Mouse (Mus musculus): ENCODE measurements around the gene Chia1. TPM values are rescaled to one million over a fixed set of nuclear protein-coding genes. Genes with fewer than 3 reads are reported as not detected.
"Not testable (repeated sequence)": the region's sequence is repeated elsewhere in the genome, so short reads cannot be mapped to it uniquely, and the experiment has no call there.

The Chia1 gene
- polyA plus RNA-seq, 1 experiment from 2014 or later = not detected

GRCm38 (mm10) chr3:106174971-106175370, 61.9 kb downstream of the Chia1 start:
- H3K36me3 ChIP-seq; H3K4me3 ChIP-seq (replicated peaks); H3K9ac ChIP-seq; H3K9me3 ChIP-seq; H3K27me3 ChIP-seq (replicated peaks); H3K27ac ChIP-seq; H3K4me1 ChIP-seq (replicated peaks); H3K4me2 ChIP-seq (replicated peaks); ATAC-seq: not testable (repeated sequence)
- WGBS = 59% methylated on average over 2 of the region's 2 CpGs

GRCm38 (mm10) chr3:106177509-106178189, 64.6 kb downstream of the Chia1 start:
- 88% methylated on average over 13 of the region's 13 CpGs for WGBS
- peaks cover 4% of the 10 kb centered on the region; the same call in 1 of the 2 replicates for H3K9me3 ChIP-seq
- no peaks in the 10 kb centered on the region for H3K36me3 ChIP-seq
- no peak for ATAC-seq
- no peak overlapping the region for H3K9ac ChIP-seq
- no peak overlapping the region for H3K27ac ChIP-seq
- H3K4me2 ChIP-seq (replicated peaks) = no peak overlapping the region
- H3K27me3 ChIP-seq (replicated peaks) = no peaks in the 10 kb centered on the region
- H3K4me1 ChIP-seq (replicated peaks) = no peaks in the 10 kb centered on the region
- no peak overlapping the region for H3K4me3 ChIP-seq (replicated peaks)

Other genes with a start within 250 kb of the Chia1 start
- gene Adora3, start 242.4 kb upstream of the Chia1 start, polyA plus RNA-seq (2015; fragmentation: Nextera tagmentation; extraction: Ambion mirVana) = 0.15 and 0.39 TPM in 2 replicates
- gene Tmigd3, start 242.3 kb upstream of the Chia1 start, polyA plus RNA-seq (2015; fragmentation: Nextera tagmentation; extraction: Ambion mirVana) = 0.24 and 0.52 TPM in 2 replicates
- gene I830077J02Rik, start 180.6 kb upstream of the Chia1 start, polyA plus RNA-seq (2015; fragmentation: Nextera tagmentation; extraction: Ambion mirVana) = 1.5 and 1.7 TPM in 2 replicates
- 133 and 137 TPM in 2 replicates for gene Wdr77, start 153.9 kb upstream of the Chia1 start, polyA plus RNA-seq (2015; fragmentation: Nextera tagmentation; extraction: Ambion mirVana)
- gene Atp5f1, start 153.1 kb upstream of the Chia1 start, polyA plus RNA-seq (2015; fragmentation: Nextera tagmentation; extraction: Ambion mirVana) = 600 and 651 TPM in 2 replicates
- 0.67 and 0.97 TPM in 2 replicates for gene Ovgp1, start 139.5 kb upstream of the Chia1 start, polyA plus RNA-seq (2015; fragmentation: Nextera tagmentation; extraction: Ambion mirVana)
- gene Pifo, start 98.6 kb upstream of the Chia1 start, polyA plus RNA-seq (2015; fragmentation: Nextera tagmentation; extraction: Ambion mirVana) = not detected in 2 replicates
- gene Chil5, start 80.4 kb upstream of the Chia1 start, polyA plus RNA-seq (2015; fragmentation: Nextera tagmentation; extraction: Ambion mirVana) = 0.25 TPM in 1 of 2 replicates, not detected in the other
- 0.24 and 0.56 TPM in 2 replicates for gene Chil3, start 54.3 kb downstream of the Chia1 start, polyA plus RNA-seq (2015; fragmentation: Nextera tagmentation; extraction: Ambion mirVana)
- not detected in 2 replicates for gene Chil4, start 106.3 kb downstream of the Chia1 start, polyA plus RNA-seq (2015; fragmentation: Nextera tagmentation; extraction: Ambion mirVana)